Mouse (Mus musculus) T-helper 1 cell (primary cell): ENCODE measurements at regions not wholly inside any gene's neighbourhood (a gene's known extent, or its start where the extent isn't known, plus 50 kb on each side); places are given as distances from the start of the nearest gene placed in this dataset.

Experiments used
- in situ Hi-C: fragments of 300-600 bp; cut with MboI, MseI; formaldehyde crosslinking; loops from one replicate; pipeline ENCODE4 v1.15.1; 2025; ENCODE audit warnings: high pct_unique_total_duplicates

GRCm38 (mm10) chr12:20614766-20615165, 375.5 kb upstream of the Asap2 start:
- in situ Hi-C loops: loop anchor here (5.0 kb wide), 1 partner anchor 1227 kb away; no protein-coding TSS in a partner anchor
